Mouse (Mus musculus): ENCODE results near the gene Zc2hc1b.

Gene Zc2hc1b

GRCm38 (mm10) chr10:13177973-13178624, at the start of gene Zc2hc1b:
Gene Zc2hc1b (minus strand): TSS chr10:13178023.
- no peak for DNase-seq

GRCm38 (mm10) chr10:13225377-13226063, 47.7 kb upstream of the Zc2hc1b start:
- DNase-seq: no peak

DNA sequence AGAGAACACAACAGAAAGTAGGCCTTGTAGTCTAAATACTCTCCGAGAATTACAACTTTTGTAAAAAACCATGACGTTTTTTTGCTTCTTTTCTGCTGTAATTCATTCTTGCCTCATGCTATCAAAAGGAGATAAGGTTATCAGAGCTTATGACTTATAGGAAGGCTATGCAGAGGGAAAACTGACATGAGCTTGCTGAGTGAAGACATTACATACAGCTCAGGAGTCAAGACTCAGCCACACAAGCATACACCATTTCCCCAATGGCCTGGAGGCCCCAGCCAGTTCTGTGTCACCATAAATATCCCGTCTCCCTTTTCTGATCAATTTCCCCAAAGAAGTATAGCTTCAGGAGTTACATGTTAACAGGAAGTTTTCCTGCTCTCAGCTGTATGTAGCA, 44.3 kb upstream of the Zc2hc1b start:
- DNase-seq: no peak

DNA sequence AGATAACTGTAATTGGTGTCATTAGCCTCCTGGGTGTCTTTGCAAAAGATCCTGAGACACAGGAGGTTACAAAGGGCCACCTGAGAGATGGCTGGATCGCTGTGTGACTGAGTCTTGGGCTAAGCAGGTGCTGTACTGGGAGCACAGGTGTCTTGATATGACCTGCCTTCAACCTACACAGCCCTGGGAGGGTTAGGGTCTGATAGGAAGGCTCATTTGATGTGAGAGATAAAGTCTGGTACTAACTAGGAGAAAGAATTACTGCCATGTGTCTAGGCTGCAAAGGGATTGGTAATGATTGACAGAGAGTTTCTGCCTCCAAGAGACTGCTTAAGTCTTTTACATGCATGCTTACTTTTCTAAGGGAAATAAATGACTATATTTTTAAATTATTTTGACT, 42.2 kb upstream of the Zc2hc1b start:
- no peak for DNase-seq

DNA sequence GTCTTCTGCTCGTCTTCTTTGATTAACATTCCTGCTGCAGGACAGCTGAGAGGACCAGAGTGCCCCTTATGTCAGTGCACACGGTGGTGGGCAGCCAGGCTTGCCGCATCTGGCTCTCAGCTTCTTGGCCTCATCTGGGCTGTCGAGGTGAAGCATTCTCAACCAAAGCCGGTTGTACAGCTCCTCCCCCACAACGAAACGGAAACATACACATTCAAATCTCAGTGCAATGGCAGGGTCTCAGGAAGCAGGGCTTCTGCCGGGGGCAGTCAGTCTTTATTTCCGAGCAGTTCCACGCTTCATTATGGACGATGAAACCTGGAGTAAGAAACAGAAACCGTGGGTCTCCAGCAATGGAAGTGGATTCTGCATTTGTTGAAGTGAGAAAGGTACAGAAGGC, 36.1 kb upstream of the Zc2hc1b start:
- DNase-seq: no peak

- DNase-seq: no peak
Observed at GRCm38 (mm10) chr10:13212829-13213228, 35.0 kb upstream of the Zc2hc1b start.

DNA sequence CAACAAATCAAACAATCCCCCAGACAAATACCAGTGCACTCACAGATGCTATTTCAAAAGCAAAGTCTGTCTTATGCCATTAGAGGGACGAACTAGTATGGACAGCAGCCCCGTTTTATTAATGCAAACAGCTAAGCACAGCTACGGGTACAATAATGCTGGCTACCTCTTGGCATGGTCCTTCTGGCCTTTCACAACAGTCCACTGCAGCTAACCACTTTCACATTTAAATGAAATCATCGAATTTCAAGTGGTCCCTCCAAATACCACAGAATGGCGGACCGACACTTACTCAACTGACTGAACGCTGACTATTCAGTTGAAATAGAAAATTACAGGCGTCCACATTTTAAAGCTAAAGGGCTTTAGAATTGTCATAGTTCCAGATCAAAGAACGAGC, 34.5 kb upstream of the Zc2hc1b start:
- DNase-seq: no peak

DNA sequence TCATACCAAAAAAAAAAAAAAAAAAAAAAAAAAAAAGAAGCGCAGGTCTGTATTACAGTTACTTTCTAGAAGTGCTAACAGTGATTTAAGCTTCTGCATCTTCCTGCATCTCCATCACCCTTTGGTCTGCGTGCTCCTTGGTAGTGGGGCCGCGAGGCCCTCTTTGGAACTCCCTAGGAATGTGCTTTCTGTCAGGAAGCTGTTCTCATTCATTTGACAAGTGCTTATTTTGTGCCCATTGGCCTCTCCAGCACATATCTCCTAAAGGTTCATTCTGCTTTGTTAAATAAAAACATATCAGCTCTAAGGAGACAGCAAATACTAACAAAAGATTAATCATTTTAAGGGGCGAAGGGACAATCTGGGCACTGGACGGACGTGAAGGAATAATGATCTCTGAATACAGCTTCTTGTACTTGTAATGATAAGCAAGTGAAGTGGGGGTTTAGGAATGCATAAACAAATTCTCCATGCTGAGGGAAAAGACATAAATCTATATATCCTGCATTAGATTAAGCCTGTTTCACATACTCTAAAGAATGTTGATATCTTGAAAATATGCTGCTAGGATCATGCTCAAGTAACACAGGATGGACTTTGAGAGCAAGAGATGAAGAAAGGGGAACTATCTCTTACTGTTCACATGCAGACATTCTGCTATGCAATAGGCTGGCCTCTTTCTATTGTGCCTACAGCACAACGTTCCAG, 32.3 kb upstream of the Zc2hc1b start:
- DNase-seq: no peak

DNA sequence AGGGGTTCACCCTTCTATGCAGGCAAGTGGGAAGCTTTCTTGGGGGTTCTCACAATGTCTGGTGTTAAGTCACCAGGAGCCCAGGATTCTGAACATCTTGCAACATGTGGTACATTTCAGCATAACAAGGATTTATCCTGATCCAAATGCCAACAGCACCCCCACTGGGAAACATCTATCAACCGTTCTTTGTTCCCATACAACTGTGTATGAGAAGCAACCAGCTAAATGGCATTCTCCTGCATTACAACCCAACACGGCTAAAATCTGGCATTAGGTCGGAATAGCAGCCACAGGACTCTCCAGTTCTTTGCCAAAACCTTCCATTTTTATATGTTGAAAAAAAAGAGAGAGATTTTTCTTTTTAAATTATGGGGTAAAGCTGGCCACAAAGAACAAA, 31.7 kb upstream of the Zc2hc1b start:
- no peak for DNase-seq

- no peak for DNase-seq
Observed at GRCm38 (mm10) chr10:13209061-13209460, 31.2 kb upstream of the Zc2hc1b start.

GRCm38 (mm10) chr10:13201741-13202293, 24.0 kb upstream of the Zc2hc1b start:
- no peak for DNase-seq

DNA sequence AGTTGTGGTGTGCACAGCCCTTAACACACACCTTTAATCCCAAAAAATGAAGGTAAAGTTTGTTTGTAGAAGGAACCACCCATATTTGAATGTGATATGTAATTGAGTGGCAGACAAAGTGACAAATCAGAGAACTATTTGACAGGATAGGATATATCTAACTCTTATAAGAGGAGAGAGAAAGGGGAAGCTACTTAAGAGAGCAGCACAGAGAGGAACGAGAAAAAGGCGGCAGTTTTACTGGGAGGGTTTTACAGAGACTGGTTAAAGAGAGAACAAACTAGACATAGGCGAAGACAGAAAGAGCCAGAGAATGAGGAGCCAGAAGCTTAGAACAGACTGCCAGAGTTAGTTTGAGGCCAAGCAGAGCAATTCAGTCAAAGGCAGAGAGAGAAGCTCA, 23.0 kb upstream of the Zc2hc1b start:
- no peak for DNase-seq

DNA sequence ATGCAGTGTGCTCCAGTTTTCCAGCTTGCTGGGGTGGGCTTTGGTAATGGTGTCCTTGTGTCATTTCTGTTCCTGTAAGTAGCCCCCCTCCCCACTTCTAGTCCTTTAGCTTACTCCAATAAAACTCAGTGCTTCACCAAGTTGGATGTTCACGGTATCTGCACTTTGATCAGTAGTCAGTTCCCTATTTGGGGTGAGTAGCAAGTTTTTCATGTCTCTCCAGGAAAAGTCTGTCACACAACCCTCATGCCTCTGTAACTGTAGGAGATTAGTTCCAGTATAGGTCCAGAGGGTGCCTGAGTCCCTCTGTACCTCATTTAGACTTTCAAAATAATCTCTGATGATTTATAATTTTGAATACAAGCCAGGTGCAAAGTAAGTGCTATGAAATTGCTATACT, 21.4 kb upstream of the Zc2hc1b start:
- DNase-seq: no peak

GRCm38 (mm10) chr10:13196872-13197507, 19.2 kb upstream of the Zc2hc1b start:
- no peak for DNase-seq

GRCm38 (mm10) chr10:13193496-13193895, 15.7 kb upstream of the Zc2hc1b start:
- DNase-seq: peak in 1 of 2 experiments; percentile 12

- peak; percentile 93 to 94 for DNase-seq
Observed at GRCm38 (mm10) chr10:13192731-13193351, 15.0 kb upstream of the Zc2hc1b start, which contains the start of gene Ltv1. Gene Ltv1 (minus strand): TSS chr10:13193168.

- DNase-seq: no peak
Observed at GRCm38 (mm10) chr10:13189881-13190280, 12.1 kb upstream of the Zc2hc1b start.

DNA sequence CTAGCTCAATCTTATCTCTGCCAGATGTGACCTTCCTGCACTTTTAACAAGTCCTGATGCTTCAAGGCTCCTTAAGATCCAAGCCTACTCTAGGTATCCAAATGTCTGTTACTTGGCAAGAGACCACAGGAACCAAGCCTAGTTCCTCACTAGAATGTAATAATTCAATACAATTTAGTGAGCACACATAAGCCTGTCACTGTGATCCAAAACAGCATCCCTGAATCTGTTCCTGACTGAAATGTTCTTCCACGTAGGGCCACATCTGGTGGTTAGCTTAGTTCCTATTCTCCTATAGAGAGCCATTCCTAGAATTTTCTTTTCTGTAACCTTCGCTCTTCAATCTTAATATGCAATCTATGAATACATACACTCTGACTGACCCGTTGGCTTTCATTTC, 8.9 kb upstream of the Zc2hc1b start:
- no peak for DNase-seq

DNA sequence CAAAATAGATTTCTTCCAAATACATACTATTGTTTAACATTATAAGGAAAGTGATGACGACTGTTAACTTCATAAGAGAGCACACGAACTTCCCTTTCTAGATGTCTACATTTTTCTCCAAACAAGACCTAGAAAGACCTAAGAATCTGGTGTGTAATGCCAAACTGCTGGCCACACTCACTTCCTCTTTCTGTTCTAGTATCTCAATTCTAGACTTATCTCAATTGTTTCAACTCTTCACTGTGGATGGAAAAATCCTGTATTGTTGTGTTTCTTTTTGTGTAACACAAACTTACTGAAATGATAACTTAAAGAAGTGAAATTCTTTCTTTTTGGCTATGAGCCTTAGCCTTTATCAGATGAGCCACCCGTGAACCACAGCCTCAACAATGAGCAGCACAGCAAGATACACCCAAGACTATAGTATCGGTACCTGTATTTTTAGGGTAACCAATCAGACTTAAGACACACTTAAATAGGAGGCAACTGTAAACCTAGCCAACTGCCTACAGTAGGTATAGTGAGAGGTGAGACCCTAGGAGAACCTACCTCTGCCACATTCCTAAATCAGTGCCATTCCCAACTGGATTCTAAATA, 6.4 kb upstream of the Zc2hc1b start:
- no peak for DNase-seq

GRCm38 (mm10) chr10:13180211-13180610, 2.4 kb upstream of the Zc2hc1b start:
- no peak for DNase-seq

GRCm38 (mm10) chr10:13175866-13176265, 2.0 kb downstream of the Zc2hc1b start:
- no peak for DNase-seq

- DNase-seq: no peak
Observed at GRCm38 (mm10) chr10:13172798-13173221, 5.0 kb downstream of the Zc2hc1b start.
